Mouse (Mus musculus): ENCODE results near the gene Mrps35.

The Mrps35 gene

GRCm38 (mm10) chr6:147029591-147029990 lies 13.0 kb upstream of the Mrps35 start:
- no peak for DNase-seq (ENCODE audit: low spot score in 2 of 2)

- no peak for DNase-seq (ENCODE audit: low spot score in 2 of 2)
Measured at GRCm38 (mm10) chr6:147030096-147030885, 12.3 kb upstream of the Mrps35 start.

DNA sequence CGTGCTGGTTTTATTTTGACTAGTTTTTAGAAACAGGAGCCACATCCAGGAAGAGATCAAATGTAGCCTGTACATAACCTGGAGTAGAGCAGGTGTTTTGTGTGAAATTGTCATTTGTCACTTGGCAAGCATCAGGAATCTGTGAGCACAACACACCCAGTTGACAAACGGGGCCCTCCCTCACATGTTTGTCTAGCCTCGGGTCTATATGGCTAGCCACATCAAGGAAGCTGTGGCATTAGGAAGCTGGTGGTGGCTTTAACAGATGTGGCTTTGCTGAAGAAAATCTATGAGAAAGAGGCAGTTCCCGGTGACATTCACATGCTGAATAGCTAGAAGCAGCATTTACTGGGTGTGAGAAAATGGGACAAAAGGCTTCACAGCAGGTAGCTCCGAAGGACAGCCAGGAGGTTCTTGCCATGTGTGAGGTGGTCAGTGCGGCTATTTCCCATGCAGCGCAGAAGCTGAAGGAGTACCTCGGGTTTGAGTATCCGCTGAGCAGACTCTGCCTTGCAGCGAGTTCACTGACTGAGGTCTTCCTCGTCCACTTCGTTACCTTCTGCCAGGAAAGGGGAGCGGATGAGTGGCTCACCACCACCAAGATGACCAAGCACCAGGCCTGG lies 10.2 kb upstream of the Mrps35 start, which contains the start of gene Rep15:
Gene Rep15, plus strand, starts transcription at position 282 of the 623 bp plus-strand sequence.
- no peak for DNase-seq (ENCODE audit: low spot score in 2 of 2)

DNA sequence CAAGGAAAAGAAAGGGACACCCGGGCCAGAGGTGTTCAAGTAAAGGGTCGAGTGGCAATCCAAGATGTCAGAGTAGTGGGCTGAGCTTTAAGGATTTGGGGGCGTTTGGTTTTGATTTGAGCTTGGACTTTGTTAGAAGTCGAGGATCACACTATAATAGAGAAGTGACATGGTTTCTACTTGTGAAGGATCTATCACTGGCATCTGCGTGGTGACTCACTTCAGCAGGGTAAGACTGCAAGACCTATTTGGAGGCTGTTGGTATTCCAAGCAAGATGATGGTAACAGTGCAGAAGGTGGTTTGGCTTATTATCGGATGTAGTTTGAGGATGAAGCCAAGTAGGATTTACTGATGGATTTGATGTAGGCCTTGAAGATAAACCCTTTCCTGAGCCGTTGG lies 1.1 kb downstream of the Mrps35 start:
- DNase-seq (ENCODE audit: low spot score in 2 of 2), result no peak

GRCm38 (mm10) chr6:147049239-147049805 lies 6.8 kb downstream of the Mrps35 start:
- DNase-seq (ENCODE audit: low spot score in 2 of 2), result no peak

GRCm38 (mm10) chr6:147051666-147052065 lies 9.1 kb downstream of the Mrps35 start:
- no peak for DNase-seq (ENCODE audit: low spot score in 2 of 2)

DNA sequence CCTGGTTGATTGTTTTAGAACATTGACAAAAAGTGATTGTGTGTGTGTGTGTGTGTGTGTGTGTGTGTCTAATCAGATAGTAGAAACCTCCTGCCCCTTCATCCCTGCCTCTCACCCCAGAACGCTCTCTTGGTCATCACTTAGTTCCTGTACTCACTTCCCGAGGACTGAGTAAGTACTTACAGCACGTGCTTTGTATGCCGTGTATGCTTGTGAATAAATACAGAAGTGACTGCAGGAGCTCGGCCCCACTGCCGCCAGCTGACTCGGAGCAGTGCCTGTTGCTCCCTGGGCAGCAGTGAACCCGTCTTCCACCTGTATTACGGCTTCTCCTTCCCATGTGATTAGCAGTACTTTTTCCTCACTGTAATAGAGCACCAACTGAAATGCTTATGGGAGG lies 9.9 kb downstream of the Mrps35 start:
- DNase-seq (ENCODE audit: low spot score in 2 of 2), result no peak

GRCm38 (mm10) chr6:147053785-147054646 lies 11.5 kb downstream of the Mrps35 start:
- no peak for DNase-seq (ENCODE audit: low spot score in 2 of 2)

DNA sequence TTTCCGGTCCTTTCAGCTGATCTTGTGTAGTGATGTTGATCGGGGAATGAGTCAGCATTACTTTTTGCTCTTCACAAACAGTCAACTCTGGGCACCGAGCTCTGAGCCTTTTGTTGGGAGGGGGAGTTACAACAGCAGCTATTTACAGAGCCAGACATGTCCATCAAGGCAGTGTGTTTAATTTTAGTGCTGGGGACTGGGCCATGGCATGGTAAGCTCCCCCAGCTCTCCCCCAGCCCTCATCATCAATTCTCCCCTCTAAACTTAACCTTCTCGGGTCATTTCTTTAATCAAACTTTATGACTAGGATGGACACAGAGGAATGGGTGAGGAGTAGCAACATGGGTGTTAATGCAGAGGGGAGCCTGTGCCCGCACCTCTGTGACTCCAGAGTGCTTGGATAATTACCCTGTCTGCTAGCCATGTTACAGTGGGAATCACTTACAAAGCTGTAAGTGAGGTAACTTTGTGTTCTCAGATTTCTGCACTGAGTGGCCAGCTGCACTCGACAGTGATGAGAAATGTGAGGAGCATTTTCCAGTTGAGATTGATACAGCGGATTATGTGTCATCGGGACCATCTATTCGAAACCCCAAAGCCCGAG lies 12.9 kb downstream of the Mrps35 start:
- no peak for DNase-seq (ENCODE audit: low spot score in 2 of 2)

GRCm38 (mm10) chr6:147059326-147059725 lies 16.8 kb downstream of the Mrps35 start:
- no peak for DNase-seq (ENCODE audit: low spot score in 2 of 2)

- no peak for DNase-seq (ENCODE audit: low spot score in 2 of 2)
Measured at GRCm38 (mm10) chr6:147061630-147062029, 19.1 kb downstream of the Mrps35 start.

DNA sequence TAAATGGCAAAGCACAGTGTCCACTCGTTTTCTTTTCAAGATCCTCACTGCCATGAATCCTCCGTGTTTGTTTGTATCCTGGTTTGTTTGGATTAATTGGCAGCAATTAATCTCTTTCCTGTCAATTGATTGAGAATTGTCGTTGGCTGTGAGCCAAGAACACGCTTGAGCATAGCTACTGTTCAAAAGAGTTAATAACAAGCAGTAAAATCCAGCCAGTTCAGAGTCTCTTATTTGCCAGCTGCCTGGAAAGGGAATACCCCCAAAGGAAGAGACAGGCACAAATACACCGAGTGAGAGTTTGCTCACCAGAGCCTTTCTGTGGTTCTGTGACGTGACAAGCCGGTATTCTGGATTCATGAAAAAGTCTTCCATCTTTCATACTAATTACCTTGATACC lies 19.5 kb downstream of the Mrps35 start:
- no peak for DNase-seq (ENCODE audit: low spot score in 2 of 2)

DNA sequence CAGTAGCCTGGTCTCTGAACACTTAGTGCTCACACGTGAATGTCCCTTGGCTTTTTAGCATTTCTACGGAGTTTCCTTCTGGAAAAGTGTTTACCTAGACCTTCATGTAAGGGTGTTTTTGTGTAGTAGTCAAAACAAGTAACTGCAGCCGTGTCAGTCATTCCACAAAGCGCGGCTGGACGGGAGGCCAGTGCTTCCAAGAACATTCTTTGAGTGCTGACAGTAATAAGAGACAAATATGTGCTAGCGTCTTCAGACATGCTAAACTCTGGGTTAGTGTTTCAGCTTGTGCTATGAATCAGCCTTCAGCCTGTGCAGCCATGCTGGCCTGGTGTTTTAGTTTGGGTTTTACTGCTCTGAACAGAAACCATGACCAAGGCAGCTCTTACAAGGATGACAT lies 20.1 kb downstream of the Mrps35 start:
- no peak for DNase-seq (ENCODE audit: low spot score in 2 of 2)

- no peak for DNase-seq (ENCODE audit: low spot score in 2 of 2)
Measured at GRCm38 (mm10) chr6:147064226-147064943, 21.8 kb downstream of the Mrps35 start.

DNA sequence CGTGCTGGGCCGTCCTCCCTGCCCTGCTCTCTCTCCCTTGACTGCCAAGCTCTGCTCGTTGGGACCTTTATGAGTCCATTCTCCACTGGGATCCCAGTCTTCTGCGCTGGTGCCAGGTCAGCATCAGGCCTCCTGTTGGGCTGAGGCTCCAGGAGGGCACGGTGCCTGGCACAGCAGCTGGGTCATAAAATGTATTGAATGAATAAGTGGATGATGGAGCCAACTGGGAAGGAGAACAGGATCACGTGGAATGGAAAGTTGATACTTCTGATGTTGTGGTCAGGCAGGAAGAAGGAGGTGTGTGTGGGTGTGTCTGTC lies 22.3 kb downstream of the Mrps35 start:
- no peak for DNase-seq (ENCODE audit: low spot score in 2 of 2)

- no peak for DNase-seq (ENCODE audit: low spot score in 2 of 2)
Measured at GRCm38 (mm10) chr6:147075808-147076387, 33.3 kb downstream of the Mrps35 start.

GRCm38 (mm10) chr6:147076878-147077277 lies 34.3 kb downstream of the Mrps35 start:
- DNase-seq (ENCODE audit: low spot score in 2 of 2), result no peak

DNA sequence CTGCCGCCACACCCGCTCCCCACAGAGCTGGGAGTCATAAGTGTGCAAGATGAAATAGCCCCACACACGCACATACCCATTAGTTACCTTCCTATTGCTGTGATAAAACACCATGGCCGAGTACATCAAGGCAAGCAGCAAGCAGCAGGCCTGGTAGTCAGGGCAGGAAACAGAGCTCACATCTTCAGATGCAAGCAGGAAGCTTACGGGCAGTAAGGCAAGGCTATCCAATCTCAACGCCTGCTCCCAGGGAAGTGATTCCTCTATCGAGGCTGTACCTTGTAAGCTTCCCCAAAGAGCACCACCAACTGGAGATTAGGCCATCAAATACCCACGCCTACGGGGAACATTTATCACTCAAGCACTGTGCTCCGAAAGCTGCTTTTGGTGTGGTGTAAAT lies 37.4 kb downstream of the Mrps35 start:
- DNase-seq (ENCODE audit: low spot score in 2 of 2), result no peak

GRCm38 (mm10) chr6:147085398-147086040 lies 43.0 kb downstream of the Mrps35 start:
- DNase-seq (ENCODE audit: low spot score in 2 of 2), result no peak

- no peak for DNase-seq (ENCODE audit: low spot score in 2 of 2)
Measured at GRCm38 (mm10) chr6:147086594-147087225, 44.1 kb downstream of the Mrps35 start, which contains the start of gene Mansc4. TSS of gene Mansc4 (minus strand) at chr6:147087032.

All from spleen, postnatal 10 days (tissue).